Mouse (Mus musculus) kidney, adult 2 months (tissue): ENCODE results near the gene Nrap. TPM values are rescaled to one million over a fixed set of nuclear protein-coding genes. Genes with fewer than 3 reads are reported as not detected.
A peak's percentile ranks its signal among the peaks of the same experiment; 100 is the strongest.

ENCODE experiments used
- DNase-seq: peaks from one replicate; pipeline ENCODE4 v3.0.0; 2021
- H3K27ac ChIP-seq: fragments of 200-500 bp; 2 replicates; pipeline ENCODE4 v1.5.1; 2012; ENCODE audit warnings: low read depth, low read length, control low read depth, inconsistent platforms; ENCODE audit not compliant: insufficient read depth
- H3K27me3 ChIP-seq: fragments of 200-500 bp; replicated peaks from 2 replicates; pipeline ENCODE4 v1.6.1; 2012; ENCODE audit warnings: mild to moderate bottlenecking, moderate library complexity, low read length, inconsistent platforms; ENCODE audit not compliant: control insufficient read depth, insufficient read depth
- H3K36me3 ChIP-seq: fragments of 200-500 bp; 2 replicates; pipeline ENCODE4 v1.6.1; 2012; ENCODE audit warnings: mild to moderate bottlenecking, moderate library complexity, low read length, inconsistent platforms; ENCODE audit not compliant: control insufficient read depth, insufficient read depth
- H3K4me1 ChIP-seq: fragments of 200-500 bp; 2 replicates; pipeline ENCODE4 v1.6.1; 2011; ENCODE audit warnings: low read length; ENCODE audit not compliant: control insufficient read depth, insufficient read depth
- H3K4me3 ChIP-seq: fragments of 200-500 bp; 2 replicates; pipeline ENCODE4 v1.5.1; 2011; ENCODE audit warnings: mild to moderate bottlenecking, low read depth, low read length, control low read depth; ENCODE audit not compliant: insufficient read depth
- CTCF ChIP-seq: fragments of 200-500 bp; conservative IDR thresholded peaks from 2 replicates; pipeline ENCODE4 v1.5.1; 2011; ENCODE audit warnings: low read depth, mild to moderate bottlenecking, control low read depth, low read length, moderate library complexity, mixed read lengths; ENCODE audit not compliant: insufficient read depth, insufficient read length
- POLR2A ChIP-seq: fragments of 200-500 bp; IDR thresholded peaks from one replicate; pipeline ENCODE4 v1.6.1; 2011; ENCODE audit warnings: low read depth, low read length, control low read depth
- WGBS: fragments of 180-500 bp; shearing (Covaris S2); methylation state at CpG from one replicate; pipeline ENCODE4 v1.1.7; 2018; 5-methylcytosine and 5-hydroxymethylcytosine counted together
- polyA plus RNA-seq: library from polyadenylated mRNA; depleted of rRNA; stranded (reverse); fragments of >200 nt; gene quantifications from 2 replicates; pipeline ENCODE4 v1.2.3, GENCODE M21; 2012

Nrap gene
- polyA plus RNA-seq, 1 experiment, result 5.0 TPM

DNA sequence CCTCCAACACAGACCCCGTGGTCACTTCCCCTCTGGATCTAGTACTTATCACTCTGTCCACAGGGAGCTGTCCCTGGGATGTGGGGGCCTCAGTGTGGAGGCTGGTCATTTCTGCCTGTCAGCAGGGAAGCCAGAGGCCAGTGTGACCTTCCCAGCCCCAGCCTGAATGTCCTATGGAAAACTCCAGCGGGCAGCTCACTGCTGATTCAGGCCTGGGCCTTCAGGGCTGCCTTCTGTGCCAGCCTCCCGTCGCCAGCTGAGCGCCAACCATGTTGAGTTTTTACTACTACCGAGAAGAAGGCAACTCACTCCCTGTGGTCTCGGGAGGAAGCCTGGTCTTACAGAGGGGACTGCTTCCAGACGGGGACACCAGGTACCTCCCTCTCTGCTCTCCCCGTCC is 35.7 kb upstream of the Nrap start:
- Histone ChIP-seq H3K4me1 (peaks cover 10% of the 10 kb centered on the region; the same call in 1 of the 2 replicates), H3K27ac (peak overlapping the region; percentile 80), H3K27me3 (no peaks in the 10 kb centered on the region), H3K36me3 (no peaks in the 10 kb centered on the region), H3K4me3 (no peak overlapping the region)
- TF ChIP-seq POLR2A, result no peak
- no peak for TF ChIP-seq CTCF
- 57% methylated on average over 9 of the region's 9 CpGs for WGBS
- peak; percentile 50 for DNase-seq

DNA sequence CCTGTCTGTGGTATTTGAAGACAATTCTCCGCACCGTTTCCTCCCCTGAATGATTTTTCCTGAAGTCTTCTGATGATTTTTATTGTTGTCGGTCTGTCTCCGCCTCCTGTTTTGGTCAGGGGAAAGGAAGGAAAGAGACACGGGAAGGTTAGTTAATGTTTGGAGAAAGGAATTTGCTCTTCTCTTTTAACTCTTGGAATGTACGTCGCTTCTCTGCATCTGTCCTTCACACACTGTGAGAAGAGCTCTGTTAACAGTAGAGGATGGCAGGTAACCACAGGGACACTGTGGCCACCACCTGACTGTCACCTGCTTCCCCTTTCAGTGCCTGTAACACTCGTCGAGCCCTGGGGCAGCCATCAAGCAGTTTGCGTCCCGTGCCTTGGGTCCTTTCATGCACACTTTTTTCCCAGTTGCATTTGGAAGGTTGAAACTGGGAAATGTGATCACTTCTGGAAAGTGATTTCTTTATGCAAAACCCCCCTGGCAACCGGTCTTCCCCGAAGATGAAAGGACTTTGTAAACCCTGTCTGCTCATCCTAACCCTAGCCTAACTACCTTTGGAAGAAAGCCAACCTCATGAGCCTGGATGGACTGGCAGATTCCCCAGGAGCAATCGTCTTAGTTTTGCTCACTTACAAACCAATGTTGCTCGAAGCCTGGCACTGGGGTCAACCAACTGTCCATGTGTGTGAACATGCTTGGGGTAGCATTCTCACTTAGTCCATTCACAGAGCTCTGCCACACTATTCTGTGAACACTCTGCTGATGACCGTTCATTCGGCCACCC is 35.0 kb upstream of the Nrap start:
- DNase-seq, result peak; percentile 74
- H3K4me1 ChIP-seq, result peaks cover 10% of the 10 kb centered on the region; the same call in 1 of the 2 replicates
- no peaks in the 10 kb centered on the region for H3K36me3 ChIP-seq
- TF ChIP-seq CTCF (no peak), POLR2A (no peak)
- H3K4me3 ChIP-seq, result peak overlapping the region; percentile 51
- 50% methylated on average over 17 of the region's 17 CpGs for WGBS
- H3K27ac ChIP-seq, result peak overlapping the region; percentile 80
- no peaks in the 10 kb centered on the region for H3K27me3 ChIP-seq

DNA sequence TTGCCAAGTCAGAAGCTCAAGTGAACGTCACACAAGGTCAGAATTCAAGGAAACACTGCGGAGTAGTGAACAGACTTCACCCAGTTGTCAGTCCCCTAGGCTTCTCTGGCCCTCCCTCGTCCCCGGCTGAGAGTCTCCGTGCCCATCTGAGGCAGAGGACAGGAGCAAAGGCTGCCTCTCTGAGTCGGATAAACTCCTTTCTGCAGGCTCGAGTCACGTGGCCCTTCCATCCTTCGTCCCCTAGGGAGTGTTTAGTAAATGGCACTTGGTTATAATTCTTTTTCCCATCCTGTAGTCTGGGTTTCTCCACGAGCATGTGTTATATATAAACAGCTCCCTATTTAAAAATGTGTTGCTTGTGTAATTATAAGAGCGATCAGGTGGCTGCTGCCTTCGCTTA is 33.5 kb upstream of the Nrap start:
- Histone ChIP-seq H3K4me1 (peaks cover 10% of the 10 kb centered on the region; the same call in 1 of the 2 replicates), H3K27me3 (no peaks in the 10 kb centered on the region), H3K4me3 (peak overlapping the region; percentile 21), H3K27ac (peak overlapping the region; percentile 21; the same call in 1 of the 2 replicates), H3K36me3 (no peaks in the 10 kb centered on the region)
- TF ChIP-seq POLR2A, result no peak
- TF ChIP-seq CTCF, result no peak
- DNase-seq, result peak; percentile 51
- WGBS, result 39% methylated on average over 12 of the region's 12 CpGs

DNA sequence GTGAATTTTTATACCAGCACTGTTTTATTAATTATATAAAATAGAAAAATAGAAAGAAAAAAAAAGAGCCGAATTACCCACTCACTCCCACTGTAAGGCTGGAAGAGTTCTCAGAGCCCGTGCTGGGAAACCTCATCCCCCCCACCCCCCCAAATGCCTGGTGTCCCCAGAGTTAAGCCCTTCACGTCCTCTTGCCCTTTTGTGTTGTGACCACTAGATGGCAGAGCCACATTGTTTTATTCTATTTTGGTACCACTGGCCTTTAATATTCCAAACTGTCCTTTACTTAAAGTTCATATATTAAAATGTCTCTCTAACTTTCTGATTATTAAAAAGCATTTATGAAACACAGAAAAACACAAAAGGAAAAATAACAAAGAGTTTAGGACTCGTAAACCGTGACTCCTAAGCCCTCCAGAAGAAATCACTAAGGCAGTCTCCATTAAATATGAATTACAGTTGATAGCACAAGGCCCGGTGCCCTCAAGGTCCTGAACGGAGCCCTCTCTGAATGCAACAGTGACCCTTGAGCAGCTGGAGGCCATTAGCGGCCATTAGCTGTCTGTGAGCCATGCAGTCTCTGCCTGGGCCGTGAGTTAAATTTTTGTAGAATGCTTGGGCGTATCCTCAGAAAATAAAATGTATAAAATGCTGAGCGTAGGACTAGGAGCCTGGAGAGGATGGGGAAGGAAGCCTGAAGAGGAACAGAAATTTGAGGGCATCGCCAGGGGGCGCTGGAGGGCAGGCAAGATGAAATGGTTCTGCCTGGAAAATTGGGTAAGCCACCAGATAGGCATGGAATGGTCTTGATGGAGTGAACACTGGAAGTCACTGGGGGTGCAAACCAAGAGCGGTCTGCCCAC is 32.9 kb upstream of the Nrap start:
- Histone ChIP-seq H3K4me3 (peak overlapping the region; percentile 34), H3K4me1 (peaks cover 10% of the 10 kb centered on the region; the same call in 1 of the 2 replicates), H3K36me3 (no peaks in the 10 kb centered on the region), H3K27ac (peak overlapping the region; percentile 21; the same call in 1 of the 2 replicates), H3K27me3 (no peaks in the 10 kb centered on the region)
- 18% methylated on average over 14 of the region's 14 CpGs for WGBS
- TF ChIP-seq POLR2A, result no peak
- peak; percentile 88 for TF ChIP-seq CTCF
- peak; percentile 93 for DNase-seq

DNA sequence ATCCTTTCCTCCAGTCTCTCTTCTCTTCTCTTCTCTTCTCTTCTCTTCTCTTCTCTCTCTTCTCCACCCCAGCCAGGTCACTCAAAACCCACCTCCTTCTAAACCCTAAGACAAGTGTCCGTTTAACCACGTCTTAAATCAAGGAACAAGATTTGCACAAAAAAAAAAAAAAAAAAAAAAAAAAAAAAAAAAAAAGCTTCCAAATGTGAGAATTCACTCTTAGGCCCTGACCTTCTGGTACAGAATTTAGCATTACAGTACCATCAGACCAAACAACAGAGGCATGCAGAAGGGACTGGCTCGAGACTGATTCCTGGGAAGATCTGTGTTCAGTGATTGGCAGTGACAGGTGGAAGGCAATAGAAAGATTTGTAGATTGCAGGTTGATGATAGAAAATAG is 30.5 kb upstream of the Nrap start:
- no peaks in the 10 kb centered on the region for H3K36me3 ChIP-seq
- H3K27me3 ChIP-seq, result no peaks in the 10 kb centered on the region
- DNase-seq, result no peak
- TF ChIP-seq CTCF (no peak), POLR2A (no peak)
- H3K27ac ChIP-seq, result no peak overlapping the region
- no peak overlapping the region for H3K4me3 ChIP-seq
- WGBS, result 83% methylated on average over 3 of the region's 3 CpGs
- peaks cover 9% of the 10 kb centered on the region; the same call in 1 of the 2 replicates for H3K4me1 ChIP-seq

DNA sequence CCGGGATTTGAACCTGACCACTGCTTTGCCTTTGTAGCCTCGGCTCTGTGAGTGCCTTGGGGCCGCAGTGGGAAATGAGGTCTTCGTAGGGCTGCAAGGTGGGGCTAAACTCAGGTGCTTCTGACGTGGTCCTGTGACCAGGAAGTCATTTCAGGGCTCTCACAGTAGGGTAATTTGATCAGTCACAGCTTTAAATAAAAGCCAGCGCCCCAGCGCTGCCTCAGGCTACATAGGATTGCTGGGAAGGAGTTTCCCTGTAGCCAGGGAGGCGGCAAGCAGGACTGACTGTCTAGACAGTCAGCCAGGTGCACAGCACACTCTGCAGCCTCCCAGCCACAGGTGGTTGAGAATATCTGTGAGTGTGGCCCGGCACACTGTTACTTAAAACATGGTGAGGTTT is 29.6 kb upstream of the Nrap start:
- H3K4me1 ChIP-seq, result peaks cover 3% of the 10 kb centered on the region; the same call in 1 of the 2 replicates
- no peak overlapping the region for H3K4me3 ChIP-seq
- 72% methylated on average over 9 of the region's 9 CpGs for WGBS
- DNase-seq, result no peak
- TF ChIP-seq POLR2A (no peak), CTCF (no peak)
- no peaks in the 10 kb centered on the region for H3K36me3 ChIP-seq
- no peak overlapping the region for H3K27ac ChIP-seq
- H3K27me3 ChIP-seq, result no peaks in the 10 kb centered on the region
